Mouse (Mus musculus) cerebellum, adult 11 months (tissue): Measurements from ENCODE around the gene Rtl4.

Experiments used
- DNase-seq: peaks from one replicate; pipeline ENCODE4 v3.0.0; 2022

Gene Rtl4

GRCm38 (mm10) chrX:144688207-144689118 is at the start of gene Rtl4:
Gene Rtl4, plus strand, starts transcription at chrX:144688907.
- no peak for DNase-seq

GRCm38 (mm10) chrX:144644756-144645155 is 44.0 kb upstream of the Rtl4 start:
- no peak for DNase-seq

DNA sequence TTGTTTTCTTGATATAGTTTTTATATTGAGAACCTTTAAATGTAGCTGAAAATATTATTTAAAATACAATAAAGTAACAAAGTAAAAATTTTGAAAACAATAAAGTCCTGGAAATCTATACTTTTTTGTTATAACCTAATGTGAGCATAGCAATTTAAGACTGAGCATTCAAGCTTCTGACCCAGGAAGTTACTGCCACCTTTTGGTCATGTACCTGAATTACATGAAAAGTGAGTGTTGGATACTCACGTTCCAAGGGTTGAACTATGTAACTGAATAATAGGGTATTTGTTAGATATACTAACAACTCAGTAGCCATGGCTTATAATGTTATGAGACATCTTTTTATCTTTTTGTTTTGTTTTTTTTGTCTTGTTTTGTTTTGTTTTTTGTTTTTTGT is 43.3 kb upstream of the Rtl4 start:
- no peak for DNase-seq

GRCm38 (mm10) chrX:144652196-144652595 is 36.5 kb upstream of the Rtl4 start:
- no peak for DNase-seq

DNA sequence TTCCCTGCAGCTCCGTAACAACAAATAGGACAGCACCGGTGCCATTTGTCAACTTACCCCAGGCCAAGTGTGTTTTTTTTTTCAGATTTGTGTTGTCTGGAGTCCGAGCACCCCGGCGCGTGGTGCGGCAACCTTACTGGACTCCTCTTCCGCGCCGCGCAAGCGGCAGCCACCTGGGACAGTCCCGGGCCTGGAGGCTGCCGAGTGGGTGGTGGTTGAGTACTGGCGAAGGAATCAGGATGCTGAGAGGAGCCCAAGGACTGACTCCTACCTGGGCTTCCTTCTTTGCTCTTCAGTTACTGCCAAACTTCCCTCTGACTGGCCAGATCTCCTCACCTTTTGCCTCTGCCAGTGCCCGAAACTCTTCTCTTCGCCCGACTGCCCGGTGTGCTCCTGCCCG is 965 bp upstream of the Rtl4 start:
- DNase-seq: no peak

GRCm38 (mm10) chrX:144688142-144688206 is 733 bp upstream of the Rtl4 start, which contains the start of gene Trpc5:
Gene Trpc5, minus strand, starts transcription at chrX:144688180.
- DNase-seq: no peak

- no peak for DNase-seq
Observed at GRCm38 (mm10) chrX:144689119-144689858, 582 bp downstream of the Rtl4 start.

DNA sequence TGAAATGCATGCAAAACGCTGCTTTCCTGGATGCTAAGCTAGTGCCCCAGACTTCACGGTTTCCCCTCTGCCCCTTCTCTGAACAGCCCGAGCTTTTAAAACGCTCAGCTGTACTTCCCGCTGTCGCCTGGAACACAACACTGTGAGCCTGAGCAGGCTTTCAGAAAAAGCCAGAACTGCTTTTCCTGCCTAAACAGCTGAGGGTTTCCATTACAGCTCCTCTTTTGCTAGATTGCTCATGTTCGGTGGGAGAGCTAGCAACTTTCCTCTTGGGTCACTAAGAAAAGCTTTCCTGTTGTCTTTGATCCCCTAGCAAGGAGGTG is 1.1 kb downstream of the Rtl4 start:
- DNase-seq: no peak

- DNase-seq: no peak
Observed at GRCm38 (mm10) chrX:144716330-144716729, 27.6 kb downstream of the Rtl4 start.

DNA sequence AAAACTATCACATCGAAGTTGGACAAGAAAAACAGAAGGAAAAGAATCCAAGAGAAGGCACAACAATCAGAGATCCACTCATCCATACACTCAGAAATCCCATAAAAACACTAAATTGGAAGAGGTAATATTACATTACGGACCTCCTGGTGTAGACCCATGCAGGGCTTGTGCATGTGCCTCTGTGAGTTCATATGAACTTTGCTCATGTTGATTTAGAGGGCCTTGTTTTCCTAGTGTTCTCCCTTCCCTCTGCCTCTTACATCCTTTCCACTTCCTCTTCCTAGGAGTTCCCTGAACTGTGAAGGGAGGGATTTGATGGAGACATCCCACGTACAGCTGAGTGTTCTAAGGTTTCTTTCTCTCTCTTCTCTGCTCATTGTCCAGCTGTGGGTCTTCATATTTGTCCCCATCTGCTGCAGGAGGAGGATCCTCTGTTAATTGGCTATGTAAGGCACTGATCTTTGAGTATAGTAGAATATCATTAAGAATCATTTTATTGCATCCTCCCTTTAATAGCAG is 58.9 kb downstream of the Rtl4 start:
- no peak for DNase-seq

DNA sequence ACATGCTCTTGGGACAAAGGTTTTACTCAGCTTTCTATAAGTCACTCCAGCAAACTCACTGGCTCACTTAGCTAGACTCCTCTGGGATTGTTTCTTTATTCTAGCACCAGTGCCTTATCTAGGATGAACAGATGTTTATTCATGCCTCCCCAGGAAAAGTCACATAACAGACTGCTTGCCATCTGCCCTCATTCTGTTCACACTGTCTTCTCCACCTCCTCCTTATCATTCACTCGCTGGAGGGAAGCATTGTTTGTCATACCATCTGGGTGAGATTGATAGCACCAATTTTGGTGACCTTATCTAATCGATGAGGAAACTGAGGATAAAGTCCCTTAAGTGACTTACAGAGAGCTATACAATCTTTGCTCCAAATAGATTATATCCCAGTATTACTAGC is 298.3 kb downstream of the Rtl4 start:
- no peak for DNase-seq

GRCm38 (mm10) chrX:145065484-145065913 is 376.8 kb downstream of the Rtl4 start:
- DNase-seq: no peak

DNA sequence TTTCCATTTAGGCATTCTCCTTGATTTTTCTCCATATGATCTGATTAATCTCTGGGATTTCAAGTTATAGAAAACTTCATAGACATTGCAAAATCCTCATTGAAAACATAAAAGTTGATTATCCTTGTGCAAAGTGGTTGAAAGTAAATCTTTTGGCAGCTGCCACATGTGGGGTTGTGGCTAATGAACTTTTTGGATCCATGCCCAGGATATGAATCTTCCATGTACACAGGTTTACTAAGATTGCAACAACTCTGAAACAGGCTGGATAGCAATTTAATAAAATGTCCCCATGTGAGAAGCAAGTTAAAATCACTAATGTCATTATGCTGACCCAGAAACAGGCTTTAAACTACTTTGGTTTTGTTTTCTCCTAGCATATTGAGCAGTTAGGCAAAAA is 401.1 kb downstream of the Rtl4 start:
- DNase-seq: no peak

- DNase-seq: no peak
Observed at GRCm38 (mm10) chrX:145090360-145090759, 401.7 kb downstream of the Rtl4 start.

DNA sequence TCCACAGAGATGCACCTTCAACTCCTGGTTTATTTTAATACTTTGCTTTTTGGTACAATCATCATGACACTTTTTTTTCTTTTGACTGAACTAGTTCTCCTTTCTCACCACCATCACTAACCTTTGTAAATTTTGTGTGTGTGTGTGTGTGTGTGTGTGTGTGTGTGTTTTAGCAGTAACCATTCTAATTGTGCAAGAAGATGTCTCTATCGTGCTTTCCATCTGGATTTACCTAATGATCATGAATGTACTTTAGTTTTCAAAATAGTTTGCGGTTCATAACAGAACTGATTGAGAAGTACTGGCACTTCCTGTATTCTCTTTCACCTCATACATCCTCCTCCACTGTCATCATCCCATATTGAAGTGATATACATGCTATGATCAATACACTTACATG is 402.3 kb downstream of the Rtl4 start:
- no peak for DNase-seq
